20 mouse cellular contexts compared by ENCODE assay signal in genomic region chr10:53996216-53996615, GRCm38 (mm10).
DNase-seq lines count a peak whose midpoint lies in the region; ATAC-seq lines count a peak whose summit lies in the region.
"Had no signal": no experiment of that assay in that cellular context is flagged by ENCODE, and none has a peak within 500 bp of the region (broad histone marks: within the 10 kb centered on the region; RNA-seq: fewer than 3 reads in every experiment).

No protein-coding gene starts in this region.

- H3K27me3 ChIP-seq in forebrain, embryonic 15.5 days: no peaks in the 10 kb centered on the region
- H3K27me3 ChIP-seq in forebrain, embryonic 13.5 days: no peaks in the 10 kb centered on the region
- no peaks in the 10 kb centered on the region for H3K27me3 ChIP-seq in intestine, embryonic 14.5 days (replicated peaks; ENCODE audit: control insufficient read depth, insufficient read depth, low read length)
- H3K27me3 ChIP-seq in intestine, embryonic 15.5 days (replicated peaks): no peaks in the 10 kb centered on the region
- H3K27me3 ChIP-seq in liver, embryonic 11.5 days (replicated peaks; ENCODE audit: control insufficient read depth, insufficient read depth, low read length): no peaks in the 10 kb centered on the region
- no peaks in the 10 kb centered on the region for H3K27me3 ChIP-seq in liver, embryonic 12.5 days (replicated peaks)
- H3K27me3 ChIP-seq in limb, embryonic 10.5 days (ENCODE audit: low read depth, poor library complexity, severe bottlenecking): no peaks in the 10 kb centered on the region
- H3K27me3 ChIP-seq: CH12.LX; heart, embryonic 13.5 days; hindbrain, embryonic 15.5 days; Patski had no signal

- H3K4me3 ChIP-seq in forebrain, embryonic 15.5 days: no peak overlapping the region
- no peak overlapping the region for H3K4me3 ChIP-seq in forebrain, embryonic 13.5 days
- no peak overlapping the region for H3K4me3 ChIP-seq in intestine, embryonic 14.5 days (ENCODE audit: low read depth, low read length)
- no peak overlapping the region for H3K4me3 ChIP-seq in intestine, embryonic 15.5 days (replicated peaks)
- no peak overlapping the region for H3K4me3 ChIP-seq in liver, embryonic 11.5 days (ENCODE audit: low read depth, low read length)
- H3K4me3 ChIP-seq in liver, embryonic 12.5 days: no peak overlapping the region
- no peak overlapping the region for H3K4me3 ChIP-seq in limb, embryonic 10.5 days
- H3K4me3 ChIP-seq: embryonic facial prominence, embryonic 10.5 days; heart, embryonic 13.5 days; hindbrain, embryonic 15.5 days had no signal

- no peak for DNase-seq in intestine, embryonic 14.5 days (ENCODE audit: low spot score)
- DNase-seq in liver, embryonic 11.5 days (ENCODE audit: low spot score): no peak
- DNase-seq in brain, adult 2 months (ENCODE audit: low read depth, low spot score): peak; percentile 27
- DNase-seq in limb, embryonic 10.5 days (ENCODE audit: low spot score): no peak
- DNase-seq: adrenal gland, postnatal 14 days; cerebellum, adult 18-20 months; cerebellum, adult 9-11 months; cerebellum, postnatal 36 days; gastrocnemius, postnatal 14 days; heart, postnatal 36 days had no signal

- no peak overlapping the region for H3K9ac ChIP-seq in forebrain, embryonic 15.5 days (replicated peaks)
- H3K9ac ChIP-seq in forebrain, embryonic 13.5 days: no peak overlapping the region
- no peak overlapping the region for H3K9ac ChIP-seq in intestine, embryonic 14.5 days (ENCODE audit: low read length)
- H3K9ac ChIP-seq in intestine, embryonic 15.5 days: no peak overlapping the region
- H3K9ac ChIP-seq in liver, embryonic 11.5 days (ENCODE audit: low read depth, low read length): no peak overlapping the region
- H3K9ac ChIP-seq in liver, embryonic 12.5 days: no peak overlapping the region
- H3K9ac ChIP-seq: heart, embryonic 13.5 days; hindbrain, embryonic 15.5 days had no signal

- no peaks in the 10 kb centered on the region for H3K4me1 ChIP-seq in forebrain, embryonic 15.5 days
- no peaks in the 10 kb centered on the region for H3K4me1 ChIP-seq in forebrain, embryonic 13.5 days
- H3K4me1 ChIP-seq in intestine, embryonic 14.5 days (replicated peaks; ENCODE audit: control insufficient read depth, insufficient read depth, low read length): peaks cover 4% of the 10 kb centered on the region; the same call in 1 of the 2 replicates
- H3K4me1 ChIP-seq in intestine, embryonic 15.5 days (replicated peaks): no peaks in the 10 kb centered on the region
- H3K4me1 ChIP-seq in liver, embryonic 11.5 days (replicated peaks; ENCODE audit: control insufficient read depth, insufficient read depth, low read length): no peaks in the 10 kb centered on the region
- H3K4me1 ChIP-seq in liver, embryonic 12.5 days: peaks cover 12% of the 10 kb centered on the region
- H3K4me1 ChIP-seq in limb, embryonic 10.5 days: no peaks in the 10 kb centered on the region
- H3K4me1 ChIP-seq: embryonic facial prominence, embryonic 10.5 days; heart, embryonic 13.5 days; hindbrain, embryonic 15.5 days had no signal

- H3K9me3 ChIP-seq in forebrain, embryonic 15.5 days: no peaks in the 10 kb centered on the region
- no peaks in the 10 kb centered on the region for H3K9me3 ChIP-seq in forebrain, embryonic 13.5 days (replicated peaks)
- no peaks in the 10 kb centered on the region for H3K9me3 ChIP-seq in intestine, embryonic 14.5 days (ENCODE audit: control insufficient read depth, low read length)
- no peaks in the 10 kb centered on the region for H3K9me3 ChIP-seq in intestine, embryonic 15.5 days
- no peaks in the 10 kb centered on the region for H3K9me3 ChIP-seq in liver, embryonic 11.5 days (ENCODE audit: control insufficient read depth, low read length)
- no peaks in the 10 kb centered on the region for H3K9me3 ChIP-seq in liver, embryonic 12.5 days (replicated peaks)
- H3K9me3 ChIP-seq in limb, embryonic 10.5 days (replicated peaks): no peaks in the 10 kb centered on the region
- H3K9me3 ChIP-seq: embryonic facial prominence, embryonic 10.5 days; heart, embryonic 13.5 days; hindbrain, embryonic 15.5 days had no signal

- H3K27ac ChIP-seq in forebrain, embryonic 15.5 days (replicated peaks): peak overlapping the region; percentile 34; the same call in 1 of the 2 replicates
- no peak overlapping the region for H3K27ac ChIP-seq in forebrain, embryonic 13.5 days
- H3K27ac ChIP-seq in intestine, embryonic 14.5 days (ENCODE audit: low read depth): peak overlapping the region; percentile 54; the same call in 1 of the 2 replicates
- H3K27ac ChIP-seq in intestine, embryonic 15.5 days: no peak overlapping the region
- H3K27ac ChIP-seq in liver, embryonic 11.5 days (ENCODE audit: low read depth, low read length): peak overlapping the region; percentile 19; the same call in 1 of the 2 replicates
- no peak overlapping the region for H3K27ac ChIP-seq in liver, embryonic 12.5 days
- no peak overlapping the region for H3K27ac ChIP-seq in limb, embryonic 10.5 days
- H3K27ac ChIP-seq: embryonic facial prominence, embryonic 10.5 days; heart, embryonic 13.5 days; hindbrain, embryonic 15.5 days had no signal

- no peak overlapping the region for H3K4me2 ChIP-seq in forebrain, embryonic 15.5 days (replicated peaks)
- H3K4me2 ChIP-seq in forebrain, embryonic 13.5 days: no peak overlapping the region
- H3K4me2 ChIP-seq in intestine, embryonic 14.5 days (ENCODE audit: low read length): no peak overlapping the region
- no peak overlapping the region for H3K4me2 ChIP-seq in intestine, embryonic 15.5 days (replicated peaks)
- no peak overlapping the region for H3K4me2 ChIP-seq in liver, embryonic 11.5 days
- H3K4me2 ChIP-seq in liver, embryonic 12.5 days: no peak overlapping the region
- H3K4me2 ChIP-seq: heart, embryonic 13.5 days; hindbrain, embryonic 15.5 days had no signal

- H3K36me3 ChIP-seq in forebrain, embryonic 15.5 days: no peaks in the 10 kb centered on the region
- no peaks in the 10 kb centered on the region for H3K36me3 ChIP-seq in forebrain, embryonic 13.5 days (ENCODE audit: poor library complexity, severe bottlenecking)
- no peaks in the 10 kb centered on the region for H3K36me3 ChIP-seq in intestine, embryonic 14.5 days (ENCODE audit: control insufficient read depth, insufficient read depth, low read length)
- H3K36me3 ChIP-seq in intestine, embryonic 15.5 days: no peaks in the 10 kb centered on the region
- no peaks in the 10 kb centered on the region for H3K36me3 ChIP-seq in liver, embryonic 11.5 days (ENCODE audit: control insufficient read depth, insufficient read depth, low read length)
- no peaks in the 10 kb centered on the region for H3K36me3 ChIP-seq in liver, embryonic 12.5 days
- H3K36me3 ChIP-seq in limb, embryonic 10.5 days: no peaks in the 10 kb centered on the region
- H3K36me3 ChIP-seq: embryonic facial prominence, embryonic 10.5 days; heart, embryonic 13.5 days; hindbrain, embryonic 15.5 days had no signal

- no peak for ATAC-seq in forebrain, embryonic 15.5 days (replicated peaks)
- no peak; the same call in 1 of the 2 replicates for ATAC-seq in forebrain, embryonic 13.5 days
- no peak for ATAC-seq in intestine, embryonic 14.5 days (replicated peaks; ENCODE audit: low FRiP score, low TSS enrichment, low read depth)
- no peak for ATAC-seq in intestine, embryonic 15.5 days
- no peak for ATAC-seq in liver, embryonic 11.5 days (replicated peaks; ENCODE audit: low FRiP score)
- ATAC-seq in liver, embryonic 12.5 days: no peak
- ATAC-seq: activated CD4-positive, CD25-positive, alpha-beta regulatory T cell, adult 4 months; Patski had no signal

Comparison
In these comparisons a context has a peak if more than half of its experiments do, and no peak if none do; other contexts are left out.
1. H3K27ac ChIP-seq: peak in forebrain, embryonic 15.5 days (single experiment), intestine, embryonic 14.5 days (single experiment) and liver, embryonic 11.5 days (single experiment); none in forebrain, embryonic 13.5 days (single experiment), intestine, embryonic 15.5 days (single experiment), liver, embryonic 12.5 days (single experiment) and limb, embryonic 10.5 days (single experiment).